Mouse (Mus musculus): ENCODE measurements around the gene Klhl22. TPM values are rescaled to one million over a fixed set of nuclear protein-coding genes. Genes with fewer than 3 reads are reported as not detected.

Klhl22 gene
- total and polyA plus RNA-seq, 3 experiments, result 17.3 to 23.6 (median 18.6) TPM

GRCm38 (mm10) chr16:17839976-17840375, 80.6 kb downstream of the Klhl22 start:
- H3K4me1 ChIP-seq (ENCODE audit: control insufficient read depth, insufficient read depth, low read length), result no peaks in the 10 kb centered on the region
- intact Hi-C loops (cut with DNase I), result no loop called here
- no peak overlapping the region for H3K4me3 ChIP-seq
- TF ChIP-seq POLR2A (IDR thresholded peaks at IDR 0.05; ENCODE audit: insufficient read depth, low read depth, low read length) (no peak), CTCF (IDR thresholded peaks at IDR 0.05) (no peak), EP300 (IDR thresholded peaks at IDR 0.05; ENCODE audit: insufficient read depth, low read depth, low read length) (no peak)
- WGBS, result 75% methylated on average over 4 of the region's 4 CpGs
- no peak for DNase-seq
- H3K36me3 ChIP-seq (ENCODE audit: control insufficient read depth, insufficient read depth, low read length), result no peaks in the 10 kb centered on the region
- H3K9ac ChIP-seq (ENCODE audit: low read depth, low read length), result no peak overlapping the region
- H3K27me3 ChIP-seq (ENCODE audit: control insufficient read depth, insufficient read depth, low read length), result peaks cover 3% of the 10 kb centered on the region; the same call in 1 of the 2 replicates
- no peaks in the 10 kb centered on the region for H3K79me2 ChIP-seq (replicated peaks; ENCODE audit: control insufficient read depth, insufficient read depth, low read length)
- H3K27ac ChIP-seq, result no peak overlapping the region

GRCm38 (mm10) chr16:17842437-17842836, 83.0 kb downstream of the Klhl22 start:
- H3K27me3 ChIP-seq (ENCODE audit: control insufficient read depth, insufficient read depth, low read length), result no peaks in the 10 kb centered on the region
- 96% methylated on average over 7 of the region's 7 CpGs for WGBS
- DNase-seq, result no peak
- no peak overlapping the region for H3K4me3 ChIP-seq
- intact Hi-C loops (cut with DNase I), result no loop called here
- no peaks in the 10 kb centered on the region for H3K36me3 ChIP-seq (ENCODE audit: control insufficient read depth, insufficient read depth, low read length)
- H3K4me1 ChIP-seq (ENCODE audit: control insufficient read depth, insufficient read depth, low read length), result no peaks in the 10 kb centered on the region
- no peak overlapping the region for H3K9ac ChIP-seq (ENCODE audit: low read depth, low read length)
- H3K27ac ChIP-seq, result no peak overlapping the region
- no peak for TF ChIP-seq CTCF (IDR thresholded peaks at IDR 0.05)
- no peak for TF ChIP-seq EP300 (IDR thresholded peaks at IDR 0.05; ENCODE audit: insufficient read depth, low read depth, low read length)
- TF ChIP-seq POLR2A (IDR thresholded peaks at IDR 0.05; ENCODE audit: insufficient read depth, low read depth, low read length), result no peak
- H3K79me2 ChIP-seq (replicated peaks; ENCODE audit: control insufficient read depth, insufficient read depth, low read length), result no peaks in the 10 kb centered on the region

Other genes starting within 250 kb of the Klhl22 start
- 10 to 100 TPM; 13.3 to 16.0 TPM for gene Thap7, start 228.5 kb upstream of the Klhl22 start, total RNA-seq (2021)
- 32.2 and 32.3 TPM in 2 replicates for gene Thap7, start 228.5 kb upstream of the Klhl22 start, polyA plus RNA-seq (2012; rRNA removed)
- gene Lrrc74b, start 198.4 kb upstream of the Klhl22 start, total RNA-seq (2021), result not detected
- gene Lrrc74b, start 198.4 kb upstream of the Klhl22 start, polyA plus RNA-seq (2012; rRNA removed), result 0.12 and 0.61 TPM in 2 replicates
- gene P2rx6, start 197.7 kb upstream of the Klhl22 start, total RNA-seq (2021), result under 1 TPM; 0.78 to 0.89 TPM
- 2.9 and 3.7 TPM in 2 replicates for gene P2rx6, start 197.7 kb upstream of the Klhl22 start, polyA plus RNA-seq (2012; rRNA removed)
- 1 to 10 TPM; 2.3 to 2.9 TPM for gene Slc7a4, start 176.4 kb upstream of the Klhl22 start, total RNA-seq (2021)
- 3.7 and 5.7 TPM in 2 replicates for gene Slc7a4, start 176.4 kb upstream of the Klhl22 start, polyA plus RNA-seq (2012; rRNA removed)
- gene Smpd4, start 140.3 kb upstream of the Klhl22 start, total RNA-seq (2021), result 10 to 100 TPM; 16.9 to 18.4 TPM
- 45.9 and 46.9 TPM in 2 replicates for gene Smpd4, start 140.3 kb upstream of the Klhl22 start, polyA plus RNA-seq (2012; rRNA removed)
- under 1 TPM; 0.26 to 0.32 TPM for gene Ccdc74a, start 113.1 kb upstream of the Klhl22 start, total RNA-seq (2021)
- 0.16 and 0.47 TPM in 2 replicates for gene Ccdc74a, start 113.1 kb upstream of the Klhl22 start, polyA plus RNA-seq (2012; rRNA removed)
- gene Med15, start 26.7 kb upstream of the Klhl22 start, total RNA-seq (2021), result 10 to 100 TPM; 21.5 to 24.9 TPM
- gene Med15, start 26.7 kb upstream of the Klhl22 start, polyA plus RNA-seq (2012; rRNA removed), result 37.3 and 44.3 TPM in 2 replicates
- 1 to 10 TPM; 4.1 to 5.2 TPM for gene Scarf2, start 37.7 kb downstream of the Klhl22 start, total RNA-seq (2021)
- 10.8 and 13.4 TPM in 2 replicates for gene Scarf2, start 37.7 kb downstream of the Klhl22 start, polyA plus RNA-seq (2012; rRNA removed)
- not detected for gene B830017H08Rik, start 73.5 kb downstream of the Klhl22 start, total RNA-seq (2021)
- not detected in 2 replicates for gene B830017H08Rik, start 73.5 kb downstream of the Klhl22 start, polyA plus RNA-seq (2012; rRNA removed)
- 1 to 10 TPM; 1.6 to 2.9 TPM for gene Car15, start 78.7 kb downstream of the Klhl22 start, total RNA-seq (2021)
- 4.6 and 5.2 TPM in 2 replicates for gene Car15, start 78.7 kb downstream of the Klhl22 start, polyA plus RNA-seq (2012; rRNA removed)
- gene Gm20518, start 132.1 kb downstream of the Klhl22 start, total RNA-seq (2021), result under 1 TPM; 0.20 to 0.31 TPM
- gene Gm20518, start 132.1 kb downstream of the Klhl22 start, polyA plus RNA-seq (2012; rRNA removed), result 0.68 and 1.1 TPM in 2 replicates
- gene Tssk1, start 134.6 kb downstream of the Klhl22 start, total RNA-seq (2021), result under 1 TPM; 0.16 TPM
- 0.27 and 0.29 TPM in 2 replicates for gene Tssk1, start 134.6 kb downstream of the Klhl22 start, polyA plus RNA-seq (2012; rRNA removed)
- gene Dgcr2, start 138.9 kb downstream of the Klhl22 start, total RNA-seq (2021), result 10 to 100 TPM; 46.5 to 55.7 TPM
- 64.3 and 77.9 TPM in 2 replicates for gene Dgcr2, start 138.9 kb downstream of the Klhl22 start, polyA plus RNA-seq (2012; rRNA removed)
- gene Tssk2, start 139.0 kb downstream of the Klhl22 start, total RNA-seq (2021), result not detected
- gene Tssk2, start 139.0 kb downstream of the Klhl22 start, polyA plus RNA-seq (2012; rRNA removed), result 0.33 and 0.44 TPM in 2 replicates
- gene Ess2, start 151.7 kb downstream of the Klhl22 start, total RNA-seq (2021), result 1 to 10 TPM; 8.0 to 8.3 TPM
- gene Ess2, start 151.7 kb downstream of the Klhl22 start, polyA plus RNA-seq (2012; rRNA removed), result 11.4 and 12.6 TPM in 2 replicates
- gene Gsc2, start 155.4 kb downstream of the Klhl22 start, total RNA-seq (2021), result not detected
- not detected in 2 replicates for gene Gsc2, start 155.4 kb downstream of the Klhl22 start, polyA plus RNA-seq (2012; rRNA removed)
- 1 to 10 TPM; 6.8 to 7.3 TPM for gene Slc25a1, start 168.6 kb downstream of the Klhl22 start, total RNA-seq (2021)
- 32.3 and 65.5 TPM in 2 replicates for gene Slc25a1, start 168.6 kb downstream of the Klhl22 start, polyA plus RNA-seq (2012; rRNA removed)
- gene Vpreb2, start 220.8 kb downstream of the Klhl22 start, total RNA-seq (2021), result not detected
- gene Vpreb2, start 220.8 kb downstream of the Klhl22 start, polyA plus RNA-seq (2012; rRNA removed), result not detected in 2 replicates